Mouse (Mus musculus): ENCODE results near the gene Mical3. TPM values are rescaled to one million over a fixed set of nuclear protein-coding genes. Genes with fewer than 3 reads are reported as not detected.

Mical3 gene
- polyA plus RNA-seq, 1 experiment from 2014 or later, result 18.0 TPM

GRCm38 (mm10) chr6:121081288-121082093 is 49.3 kb downstream of the Mical3 start:
- Histone ChIP-seq H3K4me2 (ENCODE audit: low read depth, low read length, severe bottlenecking) (no peak overlapping the region), H3K4me3 (ENCODE audit: low read depth, low read length) (no peak overlapping the region), H3K36me3 (ENCODE audit: control insufficient read depth, insufficient read depth, low read length) (no peaks in the 10 kb centered on the region), H3K9me3 (ENCODE audit: control insufficient read depth, low read length) (no peaks in the 10 kb centered on the region), H3K27me3 (ENCODE audit: control insufficient read depth, insufficient read depth, low read length) (no peaks in the 10 kb centered on the region), H3K27ac (ENCODE audit: low read depth, low read length) (no peak overlapping the region), H3K9ac (ENCODE audit: low read length) (no peak overlapping the region), H3K4me1 (replicated peaks; ENCODE audit: control insufficient read depth, insufficient read depth, low read length) (no peaks in the 10 kb centered on the region; the same call in 1 of the 2 replicates)
- DNase-seq (ENCODE audit: low spot score) (no peak), ATAC-seq (replicated peaks; ENCODE audit: low FRiP score) (peak; percentile 57; the same call in 1 of the 2 replicates)
- WGBS, result 79% methylated on average over 26 of the region's 26 CpGs

- H3K9ac ChIP-seq (ENCODE audit: low read length), result no peak overlapping the region
- no peaks in the 10 kb centered on the region for H3K27me3 ChIP-seq (ENCODE audit: control insufficient read depth, insufficient read depth, low read length)
- no peak overlapping the region for H3K4me3 ChIP-seq (ENCODE audit: low read depth, low read length)
- H3K9me3 ChIP-seq (ENCODE audit: control insufficient read depth, low read length), result no peaks in the 10 kb centered on the region
- DNase-seq (ENCODE audit: low spot score) (no peak), ATAC-seq (replicated peaks; ENCODE audit: low FRiP score) (no peak)
- WGBS, result 91% methylated on average over 5 of the region's 5 CpGs
- no peak overlapping the region for H3K27ac ChIP-seq (ENCODE audit: low read depth, low read length)
- no peaks in the 10 kb centered on the region; the same call in 1 of the 2 replicates for H3K4me1 ChIP-seq (replicated peaks; ENCODE audit: control insufficient read depth, insufficient read depth, low read length)
- H3K4me2 ChIP-seq (ENCODE audit: low read depth, low read length, severe bottlenecking), result no peak overlapping the region
- H3K36me3 ChIP-seq (ENCODE audit: control insufficient read depth, insufficient read depth, low read length), result no peaks in the 10 kb centered on the region
These were observed 52.6 kb downstream of the Mical3 start for GRCm38 (mm10) chr6:121078175-121078574.

GRCm38 (mm10) chr6:121076929-121077566 is 53.8 kb downstream of the Mical3 start:
- ATAC-seq (replicated peaks; ENCODE audit: low FRiP score), result no peak

GRCm38 (mm10) chr6:121075763-121076162 is 55.0 kb downstream of the Mical3 start:
- ATAC-seq (replicated peaks; ENCODE audit: low FRiP score) (no peak), DNase-seq (ENCODE audit: low spot score) (no peak)
- 92% methylated on average over 1 of the region's 1 CpGs for WGBS
- H3K4me2 ChIP-seq (ENCODE audit: low read depth, low read length, severe bottlenecking), result no peak overlapping the region
- H3K27me3 ChIP-seq (ENCODE audit: control insufficient read depth, insufficient read depth, low read length), result no peaks in the 10 kb centered on the region
- no peaks in the 10 kb centered on the region for H3K4me1 ChIP-seq (replicated peaks; ENCODE audit: control insufficient read depth, insufficient read depth, low read length)
- H3K4me3 ChIP-seq (ENCODE audit: low read depth, low read length), result no peak overlapping the region
- no peaks in the 10 kb centered on the region for H3K9me3 ChIP-seq (ENCODE audit: control insufficient read depth, low read length)
- H3K36me3 ChIP-seq (ENCODE audit: control insufficient read depth, insufficient read depth, low read length), result no peaks in the 10 kb centered on the region
- no peak overlapping the region for H3K9ac ChIP-seq (ENCODE audit: low read length)
- H3K27ac ChIP-seq (ENCODE audit: low read depth, low read length), result no peak overlapping the region

More at GRCm38 (mm10) chr6:121076929-121077566, 53.8 kb downstream of the Mical3 start:
- H3K27me3 ChIP-seq (ENCODE audit: control insufficient read depth, insufficient read depth, low read length), result no peaks in the 10 kb centered on the region
- H3K4me1 ChIP-seq (replicated peaks; ENCODE audit: control insufficient read depth, insufficient read depth, low read length), result no peaks in the 10 kb centered on the region; the same call in 1 of the 2 replicates
- H3K27ac ChIP-seq (ENCODE audit: low read depth, low read length), result no peak overlapping the region
- H3K4me2 ChIP-seq (ENCODE audit: low read depth, low read length, severe bottlenecking), result no peak overlapping the region
- DNase-seq (ENCODE audit: low spot score), result no peak
- H3K9me3 ChIP-seq (ENCODE audit: control insufficient read depth, low read length), result no peaks in the 10 kb centered on the region
- no peak overlapping the region for H3K9ac ChIP-seq (ENCODE audit: low read length)
- no peaks in the 10 kb centered on the region for H3K36me3 ChIP-seq (ENCODE audit: control insufficient read depth, insufficient read depth, low read length)
- 95% methylated on average over 12 of the region's 12 CpGs for WGBS
- no peak overlapping the region for H3K4me3 ChIP-seq (ENCODE audit: low read depth, low read length)

- no peak for ATAC-seq (replicated peaks; ENCODE audit: low FRiP score)
- Histone ChIP-seq H3K9ac (ENCODE audit: low read length) (no peak overlapping the region), H3K36me3 (ENCODE audit: control insufficient read depth, insufficient read depth, low read length) (no peaks in the 10 kb centered on the region), H3K9me3 (ENCODE audit: control insufficient read depth, low read length) (no peaks in the 10 kb centered on the region), H3K27ac (ENCODE audit: low read depth, low read length) (no peak overlapping the region), H3K4me1 (replicated peaks; ENCODE audit: control insufficient read depth, insufficient read depth, low read length) (no peaks in the 10 kb centered on the region), H3K4me2 (ENCODE audit: low read depth, low read length, severe bottlenecking) (no peak overlapping the region), H3K27me3 (ENCODE audit: control insufficient read depth, insufficient read depth, low read length) (no peaks in the 10 kb centered on the region), H3K4me3 (ENCODE audit: low read depth, low read length) (no peak overlapping the region)
- no peak for DNase-seq (ENCODE audit: low spot score)
- 83% methylated on average over 7 of the region's 7 CpGs for WGBS
These were observed 57.5 kb downstream of the Mical3 start for GRCm38 (mm10) chr6:121073312-121073711.

GRCm38 (mm10) chr6:121072615-121073014 is 58.2 kb downstream of the Mical3 start:
- Histone ChIP-seq H3K9me3 (ENCODE audit: control insufficient read depth, low read length) (no peaks in the 10 kb centered on the region), H3K36me3 (ENCODE audit: control insufficient read depth, insufficient read depth, low read length) (no peaks in the 10 kb centered on the region), H3K9ac (ENCODE audit: low read length) (no peak overlapping the region), H3K4me3 (ENCODE audit: low read depth, low read length) (no peak overlapping the region), H3K4me2 (ENCODE audit: low read depth, low read length, severe bottlenecking) (no peak overlapping the region), H3K4me1 (replicated peaks; ENCODE audit: control insufficient read depth, insufficient read depth, low read length) (peaks cover 2% of the 10 kb centered on the region; the same call in 1 of the 2 replicates), H3K27ac (ENCODE audit: low read depth, low read length) (no peak overlapping the region), H3K27me3 (ENCODE audit: control insufficient read depth, insufficient read depth, low read length) (no peaks in the 10 kb centered on the region)
- ATAC-seq (replicated peaks; ENCODE audit: low FRiP score) (no peak), DNase-seq (ENCODE audit: low spot score) (no peak)
- 76% methylated on average over 2 of the region's 2 CpGs for WGBS

GRCm38 (mm10) chr6:121070584-121071230 is 60.1 kb downstream of the Mical3 start:
- DNase-seq (ENCODE audit: low spot score), result no peak
- Histone ChIP-seq H3K27ac (ENCODE audit: low read depth, low read length) (no peak overlapping the region), H3K27me3 (ENCODE audit: control insufficient read depth, insufficient read depth, low read length) (no peaks in the 10 kb centered on the region), H3K4me2 (ENCODE audit: low read depth, low read length, severe bottlenecking) (no peak overlapping the region), H3K9me3 (ENCODE audit: control insufficient read depth, low read length) (no peaks in the 10 kb centered on the region), H3K4me3 (ENCODE audit: low read depth, low read length) (no peak overlapping the region), H3K36me3 (ENCODE audit: control insufficient read depth, insufficient read depth, low read length) (no peaks in the 10 kb centered on the region), H3K4me1 (replicated peaks; ENCODE audit: control insufficient read depth, insufficient read depth, low read length) (peaks cover 19% of the 10 kb centered on the region; the same call in 1 of the 2 replicates), H3K9ac (ENCODE audit: low read length) (no peak overlapping the region)
- WGBS, result 90% methylated on average over 9 of the region's 9 CpGs
- no peak for ATAC-seq (replicated peaks; ENCODE audit: low FRiP score)

- DNase-seq (ENCODE audit: low spot score) (no peak), ATAC-seq (replicated peaks; ENCODE audit: low FRiP score) (no peak)
- Histone ChIP-seq H3K27ac (ENCODE audit: low read depth, low read length) (no peak overlapping the region), H3K4me1 (replicated peaks; ENCODE audit: control insufficient read depth, insufficient read depth, low read length) (peaks cover 25% of the 10 kb centered on the region), H3K36me3 (ENCODE audit: control insufficient read depth, insufficient read depth, low read length) (no peaks in the 10 kb centered on the region), H3K9ac (ENCODE audit: low read length) (no peak overlapping the region), H3K4me2 (ENCODE audit: low read depth, low read length, severe bottlenecking) (no peak overlapping the region), H3K27me3 (ENCODE audit: control insufficient read depth, insufficient read depth, low read length) (no peaks in the 10 kb centered on the region), H3K4me3 (ENCODE audit: low read depth, low read length) (no peak overlapping the region), H3K9me3 (ENCODE audit: control insufficient read depth, low read length) (no peaks in the 10 kb centered on the region)
- 87% methylated on average over 8 of the region's 8 CpGs for WGBS
These were observed 61.6 kb downstream of the Mical3 start for GRCm38 (mm10) chr6:121069156-121069555.

All from forebrain, embryonic 11.5 days (tissue).